Mouse (Mus musculus) heart, embryonic 14.5 days (tissue): ENCODE results near the gene Phactr1. TPM values are rescaled to one million over a fixed set of nuclear protein-coding genes. Genes with fewer than 3 reads are reported as not detected.

Experiments used
- ATAC-seq: fragments of 200-750 bp; cut with Nextera tagmentation; 2 replicates; pipeline ENCODE4 v1.8.0; 2017; ENCODE audit warnings: low read depth, moderate TSS enrichment; ENCODE audit not compliant: insufficient number of reproducible peaks, insufficient read depth, low FRiP score
- H3K27ac ChIP-seq, 2 experiments: fragments of 200-500 bp in 1 of 2; fragments of 300-500 bp in 1 of 2; sonication (generic) in 1 of 2; replicated peaks in 1 of 2; 2 replicates each; pipeline ENCODE4 v1.5.1; 2012 to 2014; ENCODE audit warnings: low read depth in 2 of 2, low read length in 2 of 2, control low read depth in 1 of 2, mild to moderate bottlenecking in 1 of 2, mixed read lengths in 1 of 2; ENCODE audit not compliant: control insufficient read depth in 1 of 2, insufficient read depth in 1 of 2
- H3K27me3 ChIP-seq: fragments of 300-500 bp; sonication (generic); 2 replicates; pipeline ENCODE4 v1.6.1; 2014; ENCODE audit warnings: mild to moderate bottlenecking, low read length, control low read depth; ENCODE audit not compliant: control insufficient read depth, insufficient read depth
- H3K36me3 ChIP-seq: fragments of 300-500 bp; sonication (generic); 2 replicates; pipeline ENCODE4 v1.6.1; 2014; ENCODE audit warnings: mild to moderate bottlenecking, control low read depth, low read length, mixed read lengths; ENCODE audit not compliant: control insufficient read depth, insufficient read depth
- H3K4me1 ChIP-seq, 2 experiments: fragments of 200-500 bp in 1 of 2; fragments of 300-500 bp in 1 of 2; sonication (generic) in 1 of 2; 2 replicates each; pipeline ENCODE4 v1.6.1; 2012 to 2014; ENCODE audit warnings: low read length in 2 of 2, control low read depth in 1 of 2, mixed read lengths in 1 of 2; ENCODE audit not compliant: control insufficient read depth in 2 of 2, insufficient read depth in 2 of 2
- H3K4me2 ChIP-seq: fragments of 300-500 bp; sonication (generic); 2 replicates; pipeline ENCODE4 v1.6.1; 2014; ENCODE audit warnings: mild to moderate bottlenecking, low read length
- H3K4me3 ChIP-seq, 2 experiments: fragments of 200-500 bp in 1 of 2; fragments of 300-500 bp in 1 of 2; sonication (generic) in 1 of 2; 2 replicates each; pipeline ENCODE4 v1.5.1; 2012 to 2014; ENCODE audit warnings: low read length in 2 of 2, mild to moderate bottlenecking in 2 of 2, control low read depth in 1 of 2, low read depth in 1 of 2, moderate library complexity in 1 of 2; ENCODE audit not compliant: control insufficient read depth in 1 of 2, insufficient read depth in 1 of 2
- H3K9ac ChIP-seq: fragments of 300-500 bp; sonication (generic); 2 replicates; pipeline ENCODE4 v1.6.1; 2014; ENCODE audit warnings: mild to moderate bottlenecking, low read length
- H3K9me3 ChIP-seq: fragments of 300-500 bp; sonication (generic); 2 replicates; pipeline ENCODE4 v1.6.1; 2016; ENCODE audit warnings: low read length, control low read depth; ENCODE audit not compliant: control insufficient read depth
- WGBS: fragments of 180-500 bp; shearing (Covaris S2); extraction: QIAGEN DNeasy Blood & Tissue Kit; methylation state at CpG from one replicate; pipeline ENCODE4 v1.1.7; 2014; 5-methylcytosine and 5-hydroxymethylcytosine counted together
- polyA plus RNA-seq: library from polyadenylated mRNA; unstranded; fragments of >200 nt; fragmentation: Nextera tagmentation; extraction: Ambion mirVana; gene quantifications from 2 replicates; pipeline ENCODE4 v1.2.1, GENCODE M21; 2014

Phactr1 gene
- polyA plus RNA-seq, 1 experiment from 2014 or later: 8.9 TPM

DNA sequence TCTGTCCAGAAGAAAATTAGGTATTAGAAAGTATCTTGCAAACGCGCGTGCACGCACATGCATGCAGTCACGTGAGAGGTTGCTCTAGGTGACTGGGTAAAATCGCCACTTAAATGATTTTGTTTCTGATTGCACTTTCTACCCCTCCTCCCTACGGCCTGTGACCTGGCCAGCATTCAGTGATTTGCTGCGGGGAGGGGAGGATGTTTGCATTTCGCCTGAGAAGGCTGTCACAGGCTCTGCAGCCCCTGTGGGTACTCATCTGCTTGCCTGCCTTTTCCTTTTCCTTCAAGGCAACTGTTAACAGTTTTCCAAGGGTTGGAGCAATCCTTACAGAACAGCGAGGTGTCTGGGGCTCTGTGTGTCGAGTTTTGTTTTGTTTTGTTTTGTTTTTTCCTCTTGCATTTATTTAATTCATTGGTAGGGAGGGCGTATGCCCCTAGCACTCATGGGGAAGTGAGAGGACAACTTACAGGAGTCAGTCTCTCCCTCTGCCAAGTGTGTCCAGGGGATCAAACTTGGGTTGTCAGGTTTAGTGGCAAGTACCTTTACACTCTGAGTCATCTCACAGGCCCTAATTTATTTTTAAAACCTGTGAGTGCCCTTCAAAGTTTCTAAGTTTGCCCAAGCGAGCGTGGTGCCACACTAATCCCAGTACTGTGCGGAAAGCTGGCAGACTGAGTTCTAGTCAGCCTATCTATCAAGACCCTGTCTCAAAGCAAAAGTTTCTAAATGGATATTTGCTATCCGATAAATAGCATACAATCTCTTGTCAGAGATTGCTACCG lies 443.7 kb downstream of the Phactr1 start:
- no peak overlapping the region for H3K4me3 ChIP-seq
- no peaks in the 10 kb centered on the region for H3K36me3 ChIP-seq
- 51% methylated on average over 17 of the region's 17 CpGs for WGBS
- no peak for ATAC-seq
- H3K9me3 ChIP-seq: no peaks in the 10 kb centered on the region
- peak overlapping the region; percentile 32; the same call in 1 of the 2 replicates for H3K9ac ChIP-seq
- H3K27ac ChIP-seq: peak overlapping the region in 1 of 2 experiments; percentile 38; a peak in 1 of 4 replicates
- H3K4me1 ChIP-seq: peaks cover 9 to 16% of the 10 kb centered on the region in 2 experiments; a peak in 3 of 4 replicates
- H3K27me3 ChIP-seq: no peaks in the 10 kb centered on the region
- H3K4me2 ChIP-seq: no peak overlapping the region

DNA sequence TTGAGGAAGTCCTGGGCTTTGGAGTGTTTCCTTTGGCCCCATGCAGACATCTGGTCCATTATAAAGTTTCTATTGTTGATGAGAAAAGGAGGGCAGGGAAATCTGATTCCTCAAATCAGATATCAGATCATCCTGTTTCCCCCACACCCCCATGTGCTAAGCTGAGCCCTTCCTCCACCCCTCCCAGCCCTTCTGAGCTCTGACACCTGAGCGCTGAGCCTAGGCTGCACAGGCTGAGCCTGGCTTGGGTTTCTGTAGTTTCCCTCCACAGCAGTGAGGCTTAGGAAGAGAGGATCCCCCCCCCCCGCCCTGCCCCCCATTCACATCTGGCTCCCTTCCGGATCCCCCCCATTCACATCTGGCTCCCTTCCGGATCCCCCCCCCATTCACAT lies 444.3 kb downstream of the Phactr1 start:
- no peak for ATAC-seq
- Histone ChIP-seq H3K4me3 (no peak overlapping the region), H3K9me3 (no peaks in the 10 kb centered on the region), H3K27me3 (no peaks in the 10 kb centered on the region), H3K4me1 (peaks cover 9 to 16% of the 10 kb centered on the region in 2 experiments; a peak in 3 of 4 replicates), H3K4me2 (no peak overlapping the region), H3K36me3 (no peaks in the 10 kb centered on the region), H3K27ac (peak overlapping the region in 1 of 2 experiments; percentile 38; a peak in 1 of 4 replicates), H3K9ac (peak overlapping the region; percentile 32; the same call in 1 of the 2 replicates)
- WGBS: 29% methylated on average over 4 of the region's 4 CpGs

DNA sequence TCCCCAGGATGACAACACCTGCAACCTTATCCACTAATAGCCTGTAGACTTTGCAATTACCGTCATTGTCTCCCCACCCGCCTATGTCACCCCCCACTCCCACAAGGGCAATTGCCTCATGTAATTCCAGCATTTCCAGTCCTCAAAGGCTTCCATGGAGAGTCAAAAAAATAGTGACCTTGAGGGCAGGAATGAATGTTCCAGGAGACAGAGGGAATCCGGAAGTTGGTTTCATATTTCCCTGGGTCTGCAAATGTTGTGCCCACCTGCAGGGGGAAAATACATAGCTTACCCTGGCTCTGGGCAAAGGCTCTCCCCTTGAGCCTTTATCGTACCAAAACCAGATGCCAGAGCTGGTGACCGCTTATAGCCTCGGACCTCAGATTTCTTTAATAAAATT lies 449.7 kb downstream of the Phactr1 start:
- WGBS: 81% methylated on average over 6 of the region's 6 CpGs
- Histone ChIP-seq H3K9ac (no peak overlapping the region), H3K4me3 (no peak overlapping the region), H3K4me1 (peaks cover 38 to 44% of the 10 kb centered on the region in 2 experiments), H3K9me3 (no peaks in the 10 kb centered on the region), H3K4me2 (no peak overlapping the region), H3K36me3 (no peaks in the 10 kb centered on the region), H3K27me3 (no peaks in the 10 kb centered on the region), H3K27ac (peak overlapping the region in 1 of 2 experiments; percentile 98; a peak in 1 of 4 replicates)
- no peak for ATAC-seq

DNA sequence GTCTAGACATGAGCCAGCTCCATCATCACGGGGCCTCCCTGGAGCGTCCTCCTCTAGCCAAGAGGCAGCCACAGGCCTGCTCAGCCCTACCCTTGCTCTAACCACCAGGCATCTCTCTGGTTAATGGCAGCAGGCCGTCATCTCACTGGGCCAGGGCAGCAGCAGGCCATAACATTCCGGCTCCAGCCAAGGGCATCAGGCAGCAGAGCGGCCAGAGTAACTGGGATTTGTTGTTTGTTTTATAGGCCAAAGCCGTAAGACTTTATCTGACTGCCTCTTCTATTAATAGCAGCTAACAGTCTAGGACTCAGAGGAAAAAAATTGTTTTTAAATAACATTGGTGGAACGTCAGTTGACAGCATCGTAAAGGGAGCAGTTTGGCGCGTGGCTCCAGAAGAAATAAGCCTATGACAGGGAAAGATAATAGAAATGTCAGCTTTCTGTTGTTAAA lies 451.3 kb downstream of the Phactr1 start:
- Histone ChIP-seq H3K27ac (peak overlapping the region; percentile 93 to 98), H3K9me3 (no peaks in the 10 kb centered on the region), H3K4me3 (no peak overlapping the region), H3K4me1 (peaks cover 42 to 44% of the 10 kb centered on the region in 2 experiments), H3K36me3 (no peaks in the 10 kb centered on the region), H3K9ac (peak overlapping the region; percentile 59), H3K27me3 (no peaks in the 10 kb centered on the region), H3K4me2 (peak overlapping the region; percentile 30)
- 3% methylated on average over 10 of the region's 10 CpGs for WGBS
- peak; percentile 61 for ATAC-seq

DNA sequence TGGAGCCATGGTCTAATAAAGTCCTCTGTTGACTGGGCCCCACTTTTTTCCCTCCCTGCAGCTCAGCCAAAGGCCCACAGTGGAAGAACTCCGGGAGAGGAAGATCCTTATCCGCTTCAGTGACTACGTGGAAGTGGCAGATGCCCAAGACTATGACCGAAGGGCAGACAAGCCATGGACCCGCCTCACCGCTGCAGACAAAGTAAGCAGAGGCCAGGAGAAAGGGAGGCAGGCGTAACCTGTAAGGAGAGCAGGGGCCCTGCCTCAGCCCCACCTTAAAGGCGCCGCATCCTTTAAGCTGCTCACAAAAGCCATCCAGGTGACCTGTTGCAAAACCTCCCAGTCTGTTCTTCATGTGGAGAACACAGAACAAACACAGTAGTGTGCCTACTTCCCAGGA lies 452.4 kb downstream of the Phactr1 start:
- Histone ChIP-seq H3K27me3 (no peaks in the 10 kb centered on the region), H3K9ac (no peak overlapping the region), H3K36me3 (no peaks in the 10 kb centered on the region), H3K27ac (peak overlapping the region; percentile 93 to 98), H3K4me3 (no peak overlapping the region), H3K4me2 (no peak overlapping the region), H3K9me3 (no peaks in the 10 kb centered on the region), H3K4me1 (peaks cover 42 to 44% of the 10 kb centered on the region in 2 experiments)
- no peak for ATAC-seq
- WGBS: 43% methylated on average over 9 of the region's 9 CpGs

DNA sequence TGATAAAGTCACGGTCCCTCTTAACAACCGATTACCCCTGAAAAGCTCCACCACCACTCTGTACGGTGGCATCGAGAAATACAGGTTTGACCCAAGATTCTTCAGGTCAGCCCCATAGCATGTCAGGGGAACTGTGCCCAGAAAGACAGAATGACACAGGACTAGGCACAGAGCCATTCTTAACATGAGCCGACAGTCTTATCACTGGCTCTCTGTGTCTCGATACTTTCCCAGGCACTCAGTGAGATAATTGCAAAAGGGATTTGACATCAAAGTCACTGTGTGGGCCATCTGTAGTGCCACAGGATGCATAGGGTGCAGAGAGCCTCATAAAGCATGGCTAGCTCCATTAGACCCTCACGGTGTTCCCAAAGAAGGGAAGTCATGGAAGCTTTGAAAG lies 453.0 kb downstream of the Phactr1 start:
- H3K36me3 ChIP-seq: no peaks in the 10 kb centered on the region
- peak overlapping the region; percentile 93 to 98 for H3K27ac ChIP-seq
- no peak overlapping the region for H3K4me3 ChIP-seq
- H3K4me1 ChIP-seq: peaks cover 42 to 44% of the 10 kb centered on the region in 2 experiments
- no peaks in the 10 kb centered on the region for H3K9me3 ChIP-seq
- peak; percentile 51; the same call in 1 of the 2 replicates for ATAC-seq
- 18% methylated on average over 7 of the region's 7 CpGs for WGBS
- H3K9ac ChIP-seq: no peak overlapping the region
- H3K27me3 ChIP-seq: no peaks in the 10 kb centered on the region
- 0 out of 2 replicates have a peak overlapping the region, but pooled peaks have one; percentile 11 for H3K4me2 ChIP-seq

DNA sequence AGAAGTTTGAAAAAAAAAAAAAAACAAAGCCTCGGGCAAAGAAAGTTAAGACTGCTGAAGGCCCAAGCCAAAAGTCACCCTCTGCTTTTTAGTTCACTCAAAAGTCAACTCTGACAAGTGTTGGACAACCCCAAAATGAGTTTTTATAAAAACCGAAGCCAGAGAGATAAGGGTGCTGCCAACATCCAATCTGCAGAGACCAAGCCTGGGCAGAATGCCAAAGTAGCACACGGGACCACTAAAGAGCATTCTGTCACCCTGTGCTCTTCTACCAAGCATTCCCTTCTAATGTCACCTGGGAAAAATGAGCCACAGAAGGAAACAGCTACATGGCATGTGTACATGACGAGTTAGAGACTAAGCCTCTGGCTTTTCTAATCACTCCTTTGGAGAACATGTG lies 454.0 kb downstream of the Phactr1 start:
- H3K27me3 ChIP-seq: no peaks in the 10 kb centered on the region
- no peak overlapping the region for H3K9ac ChIP-seq
- WGBS: 7% methylated on average over 4 of the region's 4 CpGs
- no peak overlapping the region for H3K4me2 ChIP-seq
- H3K27ac ChIP-seq: peak overlapping the region; percentile 95 to 98
- no peaks in the 10 kb centered on the region for H3K36me3 ChIP-seq
- no peaks in the 10 kb centered on the region for H3K9me3 ChIP-seq
- H3K4me1 ChIP-seq: peaks cover 42 to 44% of the 10 kb centered on the region in 2 experiments
- peak; percentile 75 for ATAC-seq
- H3K4me3 ChIP-seq: no peak overlapping the region
